Mouse (Mus musculus): ENCODE data around the gene Acvrl1.

Gene Acvrl1

DNA sequence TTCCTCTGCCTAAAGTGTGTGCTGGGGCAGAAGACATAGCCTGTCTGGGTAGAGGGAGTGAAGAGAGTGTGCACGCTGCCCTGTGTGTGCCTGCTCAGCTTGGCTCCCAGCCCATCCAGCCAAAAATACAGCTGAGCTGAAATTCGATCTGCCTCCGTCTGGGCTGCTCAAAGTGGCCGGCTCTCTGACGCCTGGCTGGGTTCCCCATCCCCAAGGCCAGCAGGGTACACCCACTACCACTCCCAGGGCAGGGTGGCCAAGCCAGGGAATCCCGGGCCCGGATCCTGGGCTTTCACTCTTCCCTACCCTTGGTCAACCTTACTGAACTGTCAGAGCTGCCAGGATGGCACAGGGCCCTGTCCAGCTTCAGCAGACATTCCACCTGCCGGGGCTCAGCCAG is 15.2 kb downstream of the Acvrl1 start:
- peak; percentile 40 to 47 for DNase-seq

DNA sequence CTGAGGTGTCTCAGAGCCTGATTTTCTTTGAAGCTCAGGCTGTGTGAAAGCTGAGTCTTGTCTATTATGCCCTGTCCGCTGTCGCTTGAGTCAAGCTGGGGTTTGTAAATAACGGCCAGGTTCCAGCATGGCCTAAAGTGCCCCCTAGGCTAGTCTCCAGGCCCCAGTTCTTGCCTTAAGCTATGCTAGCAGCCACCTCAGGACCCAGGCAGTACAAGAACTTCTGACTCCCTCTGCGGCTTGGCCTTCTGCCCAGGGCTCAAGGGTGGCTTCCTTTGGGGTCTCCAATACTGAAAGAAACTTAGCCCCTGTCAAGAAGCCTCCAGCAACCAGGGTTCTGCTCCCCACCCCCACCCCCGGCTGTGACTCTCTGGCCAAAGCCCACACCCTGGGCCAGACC is 15.9 kb downstream of the Acvrl1 start:
- no peak for DNase-seq

DNA sequence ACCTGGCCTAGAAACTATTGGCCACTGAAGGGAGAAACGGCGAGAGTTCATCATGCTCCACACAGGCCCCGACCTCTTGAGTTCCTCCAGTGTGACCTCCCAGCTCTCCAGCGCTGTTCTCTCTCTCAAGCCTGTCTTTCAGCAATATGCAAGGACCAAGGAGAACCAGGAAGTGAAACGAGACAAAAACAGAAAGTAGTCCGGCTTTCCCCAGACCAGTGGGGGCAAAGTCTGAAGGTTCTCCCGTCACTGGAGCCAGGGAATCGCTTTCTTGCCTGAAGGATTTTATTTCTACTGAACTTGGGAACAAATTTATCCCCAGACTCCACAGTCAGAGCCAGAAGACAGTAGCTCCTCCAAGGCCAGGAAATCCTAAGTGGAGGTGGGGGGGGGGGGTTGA is 16.5 kb downstream of the Acvrl1 start:
- DNase-seq, result no peak

DNA sequence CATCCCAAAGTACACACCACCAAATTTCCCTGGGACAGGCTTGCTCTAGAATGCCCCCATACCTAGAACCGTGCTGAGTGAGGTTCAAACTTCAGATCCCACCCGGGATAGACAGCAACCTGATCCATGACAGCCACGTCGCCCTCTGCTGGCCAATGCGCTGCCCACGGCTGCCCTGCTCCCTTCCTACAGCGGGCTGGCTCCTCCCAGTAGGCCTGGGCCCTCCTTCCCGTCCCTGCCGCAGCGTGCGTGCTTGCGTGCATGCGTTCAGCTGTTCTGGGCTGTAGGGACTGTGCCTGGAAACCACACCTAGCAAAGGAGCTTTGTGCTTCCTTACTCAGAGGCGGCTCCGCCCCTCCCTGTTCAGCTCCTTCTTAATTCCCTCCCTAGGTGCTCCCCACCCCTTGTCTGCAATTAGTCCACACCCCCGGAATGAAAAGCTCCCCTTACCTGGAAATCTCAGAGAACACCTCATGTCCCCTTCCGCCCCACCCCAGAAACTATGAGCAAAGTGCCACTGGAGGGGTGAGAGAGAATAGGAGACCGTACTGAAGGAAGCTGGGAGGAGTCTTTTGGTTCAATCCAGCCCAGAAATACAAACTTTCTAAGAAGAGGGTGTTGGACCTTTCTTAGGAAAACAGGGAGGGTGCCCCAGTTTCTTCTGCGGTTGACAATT is 17.2 kb downstream of the Acvrl1 start:
- peak; percentile 95 to 98 for DNase-seq

DNA sequence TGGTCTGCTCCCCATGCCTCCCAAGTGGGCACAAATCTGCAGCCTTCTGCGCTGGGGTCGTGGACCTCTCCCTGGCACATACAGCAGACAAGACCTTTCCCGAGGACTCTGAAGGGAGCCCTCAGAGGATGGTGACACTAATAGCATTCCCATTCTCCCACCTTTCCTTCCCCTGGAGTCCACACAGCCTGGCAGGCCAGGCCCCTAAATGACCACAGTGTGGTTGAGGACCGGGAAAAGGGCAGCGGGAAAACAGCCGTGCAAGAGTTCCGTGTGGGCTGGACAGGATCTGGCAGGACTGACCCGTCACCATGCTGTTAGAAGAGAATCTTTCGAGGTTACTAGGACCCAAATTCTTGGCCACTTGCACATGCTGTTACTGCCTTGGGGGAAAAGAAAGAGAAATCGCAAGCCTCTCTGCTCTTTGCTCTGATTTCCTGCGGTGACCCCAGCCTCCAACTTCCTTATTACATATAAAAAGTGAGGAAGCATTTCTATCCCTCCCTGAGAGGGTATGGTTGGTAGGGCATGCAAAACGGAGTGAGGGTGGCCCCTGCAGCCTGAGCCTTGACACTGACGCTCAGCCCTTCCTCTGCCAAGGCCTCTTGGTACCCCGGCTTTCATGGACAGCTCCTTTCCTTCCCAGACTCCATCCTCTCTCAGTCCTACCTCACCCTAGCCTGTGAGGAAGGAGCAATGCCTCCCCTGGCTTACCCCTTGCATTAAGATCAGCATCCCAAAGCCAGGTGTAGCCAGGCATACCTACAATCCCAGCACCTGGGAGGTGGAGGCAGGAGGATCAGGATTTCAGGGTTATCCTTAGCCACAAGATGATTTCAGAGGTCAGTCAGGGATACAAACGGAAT is 18.0 kb downstream of the Acvrl1 start:
- no peak for DNase-seq

DNA sequence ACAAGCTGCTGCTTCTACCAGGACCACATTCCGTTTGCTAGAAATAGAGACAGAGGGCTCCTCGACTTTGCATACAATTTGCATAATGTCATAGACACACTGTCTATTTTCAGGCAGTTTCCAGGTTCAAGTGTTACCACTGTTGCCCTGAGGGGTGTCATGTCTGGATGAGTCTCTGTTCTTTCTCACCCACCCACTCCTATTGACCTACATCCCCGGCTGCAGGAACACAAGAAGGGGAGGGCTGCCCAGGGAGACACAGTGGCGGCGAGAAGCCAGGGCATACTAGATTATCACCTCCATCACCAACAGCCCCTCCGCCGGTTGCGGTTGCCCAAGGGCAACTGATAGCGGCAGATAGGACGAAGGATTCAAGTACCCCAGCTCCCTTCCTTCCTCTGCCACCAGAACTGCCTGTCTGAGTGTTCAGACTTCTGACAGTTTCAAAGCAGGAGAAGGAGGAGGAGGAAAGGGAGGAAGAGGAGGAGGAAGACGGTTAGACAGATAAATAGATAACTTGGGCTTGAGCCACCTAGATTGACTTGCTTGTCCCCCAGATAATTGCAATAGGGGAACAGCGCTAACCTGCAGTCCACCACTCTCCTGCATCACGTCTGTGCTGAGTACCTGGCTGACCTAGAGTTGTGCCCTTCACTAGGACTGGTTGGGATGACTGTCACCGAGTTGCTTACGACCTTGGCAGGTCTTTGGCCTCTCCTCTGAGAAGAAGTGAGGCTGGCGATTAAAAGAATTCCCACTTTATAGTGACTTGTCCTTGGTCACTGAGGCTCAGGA is 19.0 kb downstream of the Acvrl1 start:
- DNase-seq, result no peak

DNA sequence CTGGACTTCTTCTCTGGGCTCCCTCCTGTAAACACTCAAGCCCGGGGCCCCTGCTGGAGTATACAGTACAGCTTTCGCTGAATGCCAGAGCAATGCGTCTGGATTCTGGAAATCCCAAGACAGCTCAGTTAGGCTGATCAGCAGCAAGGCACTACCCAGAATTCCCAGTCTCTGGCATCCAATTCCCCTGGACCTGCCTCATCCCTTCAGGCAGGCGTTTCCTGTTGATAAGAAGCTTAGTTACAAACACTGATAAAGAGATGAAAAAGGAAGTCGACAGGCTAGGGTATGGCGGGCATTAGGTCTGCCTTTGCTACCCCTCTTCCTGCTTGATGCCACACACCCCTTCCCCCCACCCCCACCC is 19.6 kb downstream of the Acvrl1 start:
- DNase-seq, result no peak

DNA sequence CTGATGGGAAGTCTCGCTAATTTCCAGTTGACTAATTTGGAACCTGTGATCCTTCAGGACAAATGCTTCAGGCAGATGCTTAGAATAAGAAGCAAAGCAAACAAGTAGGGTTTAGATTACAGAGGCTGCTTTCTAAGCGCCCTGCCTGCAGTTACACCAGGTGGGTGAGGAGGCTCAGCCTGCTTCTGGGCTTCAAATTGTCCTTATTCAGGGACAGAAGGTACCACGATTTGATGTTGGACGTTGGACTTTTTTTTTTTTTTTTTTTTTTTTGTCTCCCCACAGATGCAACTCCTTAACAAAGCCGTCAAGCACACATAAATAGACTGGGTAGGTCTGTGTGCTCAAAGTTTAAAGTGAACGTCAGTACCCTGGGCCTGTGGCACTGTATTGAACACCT is 20.3 kb downstream of the Acvrl1 start:
- DNase-seq, result no peak

DNA sequence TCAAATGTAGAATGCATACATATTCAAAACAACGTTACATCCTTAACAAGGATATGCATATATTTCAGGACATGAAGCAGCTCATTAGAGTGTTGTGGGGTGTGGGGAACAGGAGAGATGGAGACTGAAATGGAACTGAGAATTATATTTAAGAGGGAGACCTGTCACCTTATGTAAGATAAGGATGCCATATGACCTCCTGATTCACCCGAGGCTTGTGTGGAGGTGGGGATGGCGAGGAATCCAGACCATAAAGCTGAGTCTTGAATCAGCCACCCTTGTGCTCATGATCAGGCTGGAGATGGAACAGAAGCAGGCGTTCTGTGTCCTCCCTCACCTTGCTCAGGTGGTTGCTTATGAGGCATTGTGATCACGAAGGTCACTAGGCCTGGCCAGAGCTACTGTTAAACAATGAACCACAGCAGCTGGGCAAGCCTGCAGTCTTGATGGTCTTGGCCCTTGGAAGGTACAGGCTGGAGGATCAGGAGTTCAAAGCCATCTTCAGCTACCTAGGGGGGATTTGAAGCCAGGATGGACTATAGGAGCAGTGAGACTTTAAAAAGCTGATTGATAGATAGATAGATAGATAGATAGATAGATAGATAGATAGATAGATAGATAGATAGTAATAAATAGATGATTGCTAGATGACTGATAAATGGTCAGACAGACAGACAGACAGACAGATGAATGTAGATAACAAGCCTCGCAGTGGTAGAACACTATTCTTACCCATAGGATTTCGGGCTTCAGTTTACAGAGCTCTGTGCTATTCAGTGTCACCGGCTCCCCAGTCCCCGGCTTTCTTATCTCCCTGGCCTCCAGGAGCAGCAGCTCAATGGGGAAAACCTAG is 23.3 kb downstream of the Acvrl1 start:
- DNase-seq, result no peak

DNA sequence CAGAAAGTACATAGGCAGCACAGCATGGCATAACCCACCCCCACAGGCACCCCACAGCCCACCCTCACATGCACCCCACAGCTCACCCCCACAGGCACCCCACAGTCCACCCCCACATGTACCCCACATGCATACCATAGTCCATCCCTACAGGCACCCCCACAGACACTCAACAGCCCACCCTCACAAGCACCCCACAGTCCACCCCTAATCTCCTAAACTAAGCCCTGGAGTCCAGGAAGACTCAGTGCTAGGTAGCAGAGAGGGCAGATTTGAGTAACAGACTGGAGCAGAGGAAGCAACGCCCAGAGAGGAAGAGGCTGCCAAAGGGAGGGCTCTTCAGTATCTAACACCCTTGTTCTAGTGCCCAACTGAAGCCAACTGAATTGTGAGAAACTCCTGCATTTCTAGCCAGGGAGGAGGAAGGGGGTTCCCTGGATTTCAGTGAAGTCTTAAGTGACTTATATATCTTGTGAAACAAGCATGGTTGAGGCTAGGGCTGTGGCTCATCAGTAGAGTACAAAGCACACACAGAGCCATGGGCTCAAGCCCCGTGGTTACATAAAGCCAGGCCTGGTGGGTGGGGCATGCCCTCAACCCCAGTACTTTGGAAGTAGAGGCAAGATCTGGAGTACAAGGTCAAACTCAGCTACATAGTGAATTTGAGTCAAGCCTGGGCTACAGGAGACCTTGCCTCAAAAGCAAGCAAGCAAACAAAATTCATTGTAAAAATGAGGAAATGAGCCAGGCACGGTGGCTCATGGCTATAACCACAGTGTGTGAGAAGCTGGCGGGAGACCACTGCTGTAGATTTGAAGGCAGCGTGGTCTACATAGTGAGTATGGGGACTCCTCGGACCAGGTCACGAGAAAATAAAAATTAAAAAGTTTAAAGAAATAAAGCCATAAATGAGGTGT is 26.6 kb downstream of the Acvrl1 start:
- no peak for DNase-seq

DNA sequence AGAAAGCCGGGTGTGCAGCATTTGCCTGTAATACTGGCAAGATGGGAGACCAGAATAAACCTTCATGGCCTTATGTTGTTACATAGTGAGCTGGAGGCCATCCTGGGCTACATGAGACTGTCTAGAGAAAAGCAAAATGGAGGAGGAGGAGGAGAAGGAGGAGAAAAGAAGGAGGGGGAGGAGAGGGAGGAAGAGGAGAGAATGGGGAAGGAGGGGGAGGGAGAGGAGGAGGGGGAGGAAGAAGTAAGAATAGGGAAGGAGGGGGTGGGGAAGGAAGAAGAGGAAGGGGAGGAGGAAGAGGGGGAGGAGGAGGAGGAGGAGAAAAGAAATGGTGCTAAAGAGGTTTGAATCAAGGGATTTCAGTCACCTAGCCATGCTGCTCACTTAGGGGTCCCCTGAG is 31.8 kb downstream of the Acvrl1 start:
- DNase-seq, result no peak

DNA sequence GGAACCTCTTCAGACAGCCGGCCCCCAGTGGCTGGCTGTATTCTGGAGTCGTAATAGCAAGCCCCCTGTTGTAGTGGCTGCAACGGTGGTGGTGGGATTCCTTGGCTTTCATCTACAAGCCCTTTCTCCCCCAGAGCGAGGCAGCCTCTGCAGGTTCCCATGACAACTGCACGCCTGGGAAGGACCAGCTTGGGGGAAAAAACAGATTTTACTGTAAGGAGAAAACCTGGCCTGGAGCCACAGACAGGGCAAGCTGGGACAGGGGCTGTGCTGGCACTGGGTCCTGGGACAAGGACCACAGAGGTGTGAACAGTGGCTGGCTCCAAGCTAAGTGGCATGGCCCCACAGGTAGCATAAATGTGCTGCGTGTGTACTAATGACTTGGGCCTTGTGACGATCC is 32.3 kb downstream of the Acvrl1 start:
- peak in 1 of 2 experiments; percentile 52 for DNase-seq

DNA sequence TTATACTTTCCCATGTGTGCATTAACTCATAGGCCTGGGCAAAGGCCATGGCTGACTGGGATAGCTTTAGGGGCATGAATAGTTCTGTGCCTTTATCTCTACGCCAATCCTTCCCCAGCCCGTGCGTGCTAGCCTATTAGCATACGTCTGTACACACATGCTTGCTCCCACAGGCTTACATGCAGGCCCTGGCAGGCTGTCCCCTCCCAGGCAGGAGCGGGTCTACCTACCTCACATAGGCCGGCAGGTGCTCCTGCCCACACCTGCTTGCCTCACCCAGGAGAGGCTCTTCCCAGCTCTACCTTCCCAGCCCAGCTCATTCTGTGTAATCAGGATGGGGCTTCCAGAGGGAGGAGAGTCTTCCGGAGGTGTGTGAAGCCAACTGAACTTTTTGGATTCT is 33.2 kb downstream of the Acvrl1 start:
- no peak for DNase-seq

DNA sequence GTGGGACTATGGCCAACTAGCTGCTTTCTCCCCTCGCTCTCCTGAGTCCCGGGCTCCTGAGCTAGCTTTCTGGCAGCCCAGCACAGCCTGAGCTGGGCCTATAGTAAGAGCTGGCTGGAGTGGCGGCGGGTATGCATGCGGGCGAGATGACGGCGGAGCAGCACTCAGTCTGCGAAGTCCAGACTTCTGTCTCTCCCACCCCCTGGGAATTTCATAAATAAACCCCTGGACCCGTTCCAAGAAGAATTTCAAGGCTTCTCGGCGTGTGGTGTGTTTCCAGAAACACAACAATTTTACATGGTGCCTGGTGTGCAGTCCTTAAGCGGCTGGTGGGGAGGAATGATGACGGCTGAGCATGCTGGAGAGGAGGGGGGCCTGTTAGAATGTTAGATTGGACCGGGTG is 34.7 kb downstream of the Acvrl1 start:
- no peak for DNase-seq

DNA sequence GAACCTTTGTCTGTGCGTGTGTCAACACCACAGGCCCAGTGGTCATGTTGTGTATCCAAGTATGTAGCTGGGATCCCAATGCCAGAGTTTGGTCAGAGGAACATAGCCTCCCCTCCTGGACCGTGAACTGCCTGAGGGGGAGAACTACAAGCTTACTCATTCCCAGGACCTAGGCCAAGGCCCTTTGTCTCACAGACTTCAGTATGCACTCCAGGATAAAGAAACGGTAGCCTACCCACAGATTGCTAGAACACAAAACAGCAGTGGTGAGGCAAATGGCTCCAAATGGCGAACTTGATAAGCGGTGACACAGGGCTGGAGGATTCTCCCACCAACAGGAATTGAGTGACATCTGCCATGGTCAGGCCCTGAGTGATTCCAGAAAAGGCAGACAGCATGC is 35.5 kb downstream of the Acvrl1 start:
- DNase-seq, result no peak

DNA sequence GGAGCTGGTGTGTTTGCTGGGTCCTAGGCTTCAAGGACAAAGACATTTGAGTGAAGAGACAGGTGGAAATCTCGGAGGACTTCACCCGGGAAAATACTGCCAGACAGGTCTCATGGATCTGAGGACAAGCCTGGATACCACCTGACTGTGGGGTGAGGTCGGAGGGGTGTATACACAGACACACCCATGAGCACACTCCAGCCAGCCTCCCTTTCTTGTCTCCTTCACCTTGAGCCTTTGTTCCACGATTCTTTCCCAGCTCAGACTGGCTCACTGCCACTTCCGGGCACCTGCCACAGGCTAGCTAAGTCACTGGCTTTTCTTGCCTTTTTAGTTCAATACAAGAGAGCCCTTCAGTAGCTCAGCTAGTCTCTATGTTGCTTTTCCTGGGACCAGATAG is 36.0 kb downstream of the Acvrl1 start:
- DNase-seq, result peak in 1 of 2 experiments; percentile 45

DNA sequence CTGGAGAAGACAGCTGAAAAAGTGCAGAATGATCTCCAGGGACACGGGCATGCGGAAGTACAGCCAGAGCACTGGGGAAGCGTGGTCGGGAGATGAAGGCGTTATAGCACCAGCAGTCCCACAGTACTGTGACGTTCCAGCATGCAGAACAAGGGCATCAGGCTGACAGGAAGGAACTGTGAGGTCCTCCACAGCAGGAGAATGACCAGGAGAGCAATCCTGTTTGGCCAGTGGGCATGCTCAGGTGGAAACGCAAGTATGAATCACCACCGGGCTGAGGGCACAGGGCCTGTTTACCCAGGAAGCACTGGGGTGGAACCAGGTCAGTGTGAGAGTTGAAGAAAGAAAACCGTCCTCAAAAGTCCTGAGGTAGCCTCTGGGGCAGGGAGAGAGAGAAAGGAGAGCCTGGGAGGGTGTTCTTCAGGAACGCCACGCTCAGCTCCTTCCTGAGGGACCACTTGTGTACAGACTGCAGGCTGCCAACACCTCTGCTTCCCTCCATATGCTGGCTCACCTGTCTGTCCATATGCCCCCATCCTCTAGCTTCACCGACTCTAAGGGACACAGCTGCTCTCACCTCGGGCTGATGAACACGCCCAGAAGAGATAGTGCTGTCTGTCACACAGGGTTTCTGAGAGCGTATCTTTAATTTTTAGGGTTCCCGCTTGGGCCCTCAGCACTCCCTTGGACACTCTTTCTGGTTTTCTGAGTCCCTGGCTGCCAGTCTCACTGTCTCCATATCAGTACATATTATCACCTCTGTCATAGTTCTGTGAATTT is 37.5 kb downstream of the Acvrl1 start:
- DNase-seq, result no peak

DNA sequence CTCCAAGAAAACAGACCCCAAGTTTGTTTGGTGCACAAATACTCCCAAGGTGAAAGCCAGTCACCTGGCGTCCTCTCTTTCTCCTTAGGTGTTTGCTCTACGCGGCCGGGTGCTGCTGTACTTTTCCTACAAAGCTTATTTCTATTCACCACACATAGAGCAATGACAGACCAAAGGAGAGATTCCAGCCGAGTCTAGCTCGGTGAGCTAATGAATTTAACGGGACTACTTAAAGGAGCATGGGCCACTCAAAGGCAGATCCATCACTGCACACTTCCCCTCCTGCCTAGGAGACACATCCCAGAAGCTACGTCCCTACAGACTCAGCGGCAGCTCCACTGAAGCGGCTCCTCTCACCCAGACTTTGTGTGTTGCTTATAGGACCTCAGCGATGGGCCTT is 39.2 kb downstream of the Acvrl1 start:
- no peak for DNase-seq

DNA sequence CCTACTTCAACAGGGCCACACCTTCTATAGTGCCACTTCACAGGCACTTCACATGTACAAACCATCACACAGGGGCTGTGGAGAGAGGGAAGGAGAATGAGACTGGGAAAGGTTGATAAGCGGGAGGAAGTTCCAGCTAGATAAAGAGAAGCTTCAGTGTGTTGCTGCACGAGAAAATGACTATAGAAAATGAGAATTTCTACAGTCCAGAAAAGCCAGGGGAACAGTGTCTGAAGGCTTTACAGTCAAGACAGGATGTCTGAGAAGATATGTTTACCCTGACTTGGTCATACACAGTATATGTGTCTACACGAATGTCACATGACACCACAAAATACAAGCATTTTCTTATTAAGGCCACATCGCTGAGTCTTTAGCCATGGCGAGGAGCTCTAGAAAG is 41.6 kb downstream of the Acvrl1 start:
- DNase-seq, result no peak

DNA sequence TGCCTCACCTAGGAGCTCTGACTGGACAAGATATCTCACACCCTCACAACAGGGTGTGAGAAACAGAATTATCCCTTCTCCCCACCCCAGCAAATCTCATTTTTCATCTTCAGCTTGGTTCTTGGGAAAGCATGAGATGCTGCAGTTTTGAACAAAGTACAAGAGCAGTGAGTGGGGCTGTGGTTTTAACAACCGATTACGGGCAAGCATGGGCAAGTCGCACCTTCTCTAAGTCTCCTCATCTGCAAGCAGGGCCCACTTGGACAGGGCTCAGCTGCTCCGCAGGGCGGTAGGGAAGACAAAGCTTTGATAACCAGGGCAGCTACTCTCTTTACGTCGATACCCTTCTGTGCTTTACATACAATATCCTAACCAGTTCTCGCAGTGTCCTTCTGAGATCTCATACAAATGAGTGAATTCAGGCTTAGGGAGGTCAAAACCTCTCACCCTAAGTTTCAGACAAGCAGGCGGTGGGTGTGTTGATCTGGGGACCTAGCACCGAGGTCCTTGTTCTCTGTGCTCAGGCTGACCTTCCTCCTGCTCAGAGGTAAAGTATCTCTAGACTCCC is 42.2 kb downstream of the Acvrl1 start:
- no peak for DNase-seq
